Mouse (Mus musculus): ENCODE data around the gene Scn10a. TPM values are rescaled to one million over a fixed set of nuclear protein-coding genes. Genes with fewer than 3 reads are reported as not detected.

Scn10a gene
- polyA plus RNA-seq, 1 experiment from 2014 or later: not detected

- Histone ChIP-seq H3K36me3 (ENCODE audit: insufficient read depth, low read length) (no peaks in the 10 kb centered on the region), H3K9me3 (replicated peaks; ENCODE audit: low read length) (no peaks in the 10 kb centered on the region), H3K9ac (ENCODE audit: low read depth, low read length) (no peak overlapping the region), H3K4me3 (replicated peaks; ENCODE audit: low read depth, low read length) (peak overlapping the region; percentile 11; the same call in 1 of the 2 replicates), H3K27ac (no peak overlapping the region), H3K4me2 (ENCODE audit: low read length) (peak overlapping the region; percentile 44), H3K4me1 (replicated peaks; ENCODE audit: insufficient read depth, low read length) (no peaks in the 10 kb centered on the region), H3K27me3 (ENCODE audit: insufficient read depth, low read length) (no peaks in the 10 kb centered on the region)
- no peak for ATAC-seq (replicated peaks; ENCODE audit: low FRiP score, low read depth)
- DNase-seq (ENCODE audit: low spot score): peak; percentile 43
- 14% methylated on average over 26 of the region's 26 CpGs for WGBS
- TF ChIP-seq CTCF (IDR thresholded peaks at IDR 0.05; ENCODE audit: low read depth): no peak
These were observed 130.2 kb downstream of the Scn10a start for GRCm38 (mm10) chr9:119588763-119589449.

GRCm38 (mm10) chr9:119580668-119581067 is 138.5 kb downstream of the Scn10a start:
- H3K36me3 ChIP-seq (ENCODE audit: insufficient read depth, low read length): no peaks in the 10 kb centered on the region
- no peak overlapping the region for H3K4me2 ChIP-seq (ENCODE audit: low read length)
- DNase-seq (ENCODE audit: low spot score) (peak; percentile 90), ATAC-seq (replicated peaks; ENCODE audit: low FRiP score, low read depth) (peak; percentile 51)
- peaks cover 5% of the 10 kb centered on the region; the same call in 1 of the 2 replicates for H3K4me1 ChIP-seq (replicated peaks; ENCODE audit: insufficient read depth, low read length)
- H3K27me3 ChIP-seq (ENCODE audit: insufficient read depth, low read length): peaks cover 43% of the 10 kb centered on the region
- no peak overlapping the region for H3K9ac ChIP-seq (ENCODE audit: low read depth, low read length)
- peak; percentile 97 for TF ChIP-seq CTCF (IDR thresholded peaks at IDR 0.05; ENCODE audit: low read depth)
- no peaks in the 10 kb centered on the region for H3K9me3 ChIP-seq (replicated peaks; ENCODE audit: low read length)
- no peak overlapping the region for H3K4me3 ChIP-seq (replicated peaks; ENCODE audit: low read depth, low read length)
- WGBS: 0% methylated on average over 6 of the region's 6 CpGs
- no peak overlapping the region for H3K27ac ChIP-seq

- Histone ChIP-seq H3K4me3 (replicated peaks; ENCODE audit: low read depth, low read length) (no peak overlapping the region), H3K27ac (no peak overlapping the region), H3K9ac (ENCODE audit: low read depth, low read length) (no peak overlapping the region), H3K36me3 (ENCODE audit: insufficient read depth, low read length) (no peaks in the 10 kb centered on the region), H3K9me3 (replicated peaks; ENCODE audit: low read length) (no peaks in the 10 kb centered on the region), H3K4me2 (ENCODE audit: low read length) (no peak overlapping the region), H3K27me3 (ENCODE audit: insufficient read depth, low read length) (peaks cover 43% of the 10 kb centered on the region), H3K4me1 (replicated peaks; ENCODE audit: insufficient read depth, low read length) (peaks cover 5% of the 10 kb centered on the region; the same call in 1 of the 2 replicates)
- ATAC-seq (replicated peaks; ENCODE audit: low FRiP score, low read depth) (no peak), DNase-seq (ENCODE audit: low spot score) (no peak)
- TF ChIP-seq CTCF (IDR thresholded peaks at IDR 0.05; ENCODE audit: low read depth): no peak
- 91% methylated on average over 17 of the region's 17 CpGs for WGBS
These were observed 138.9 kb downstream of the Scn10a start for GRCm38 (mm10) chr9:119580187-119580586.

GRCm38 (mm10) chr9:119578636-119579438 is 140.3 kb downstream of the Scn10a start, which contains the start of gene Scn5a:
Gene Scn5a, minus strand, starts transcription at chr9:119579016.
- no peak for TF ChIP-seq CTCF (IDR thresholded peaks at IDR 0.05; ENCODE audit: low read depth)
- Histone ChIP-seq H3K9ac (ENCODE audit: low read depth, low read length) (peak within 1 kb of the TSS; percentile 50; the same call in 1 of the 2 replicates), H3K27me3 (ENCODE audit: insufficient read depth, low read length) (peaks cover 43% of the 10 kb centered on the region), H3K4me1 (replicated peaks; ENCODE audit: insufficient read depth, low read length) (peaks cover 5% of the 10 kb centered on the region; the same call in 1 of the 2 replicates), H3K4me2 (ENCODE audit: low read length) (peak within 1 kb of the TSS; percentile 98), H3K27ac (no peak within 1 kb of the TSS), H3K4me3 (replicated peaks; ENCODE audit: low read depth, low read length) (peak within 1 kb of the TSS; percentile 54), H3K36me3 (ENCODE audit: insufficient read depth, low read length) (no peaks in the 10 kb centered on the region), H3K9me3 (replicated peaks; ENCODE audit: low read length) (no peaks in the 10 kb centered on the region)
- no peak for DNase-seq (ENCODE audit: low spot score)
- WGBS: 2% methylated on average over 68 of the region's 99 CpGs
- ATAC-seq (replicated peaks; ENCODE audit: low FRiP score, low read depth): peak; percentile 53; the same call in 1 of the 2 replicates

- peak overlapping the region; percentile 98 for H3K4me2 ChIP-seq (ENCODE audit: low read length)
- peaks cover 5% of the 10 kb centered on the region; the same call in 1 of the 2 replicates for H3K4me1 ChIP-seq (replicated peaks; ENCODE audit: insufficient read depth, low read length)
- no peak overlapping the region for H3K27ac ChIP-seq
- peaks cover 43% of the 10 kb centered on the region for H3K27me3 ChIP-seq (ENCODE audit: insufficient read depth, low read length)
- DNase-seq (ENCODE audit: low spot score) (no peak), ATAC-seq (replicated peaks; ENCODE audit: low FRiP score, low read depth) (no peak)
- peak overlapping the region; percentile 54 for H3K4me3 ChIP-seq (replicated peaks; ENCODE audit: low read depth, low read length)
- peak overlapping the region; percentile 50; the same call in 1 of the 2 replicates for H3K9ac ChIP-seq (ENCODE audit: low read depth, low read length)
- no peak for TF ChIP-seq CTCF (IDR thresholded peaks at IDR 0.05; ENCODE audit: low read depth)
- H3K36me3 ChIP-seq (ENCODE audit: insufficient read depth, low read length): no peaks in the 10 kb centered on the region
- 1% methylated on average over 24 of the region's 24 CpGs for WGBS
- no peaks in the 10 kb centered on the region for H3K9me3 ChIP-seq (replicated peaks; ENCODE audit: low read length)
These were observed 140.8 kb downstream of the Scn10a start for GRCm38 (mm10) chr9:119578311-119578635.

GRCm38 (mm10) chr9:119576977-119577376 is 142.1 kb downstream of the Scn10a start:
- 90% methylated on average over 2 of the region's 2 CpGs for WGBS
- ATAC-seq (replicated peaks; ENCODE audit: low FRiP score, low read depth): no peak
- DNase-seq (ENCODE audit: low spot score): no peak
- no peak overlapping the region for H3K4me2 ChIP-seq (ENCODE audit: low read length)
- no peak overlapping the region for H3K9ac ChIP-seq (ENCODE audit: low read depth, low read length)
- TF ChIP-seq CTCF (IDR thresholded peaks at IDR 0.05; ENCODE audit: low read depth): no peak
- H3K36me3 ChIP-seq (ENCODE audit: insufficient read depth, low read length): no peaks in the 10 kb centered on the region
- H3K4me3 ChIP-seq (replicated peaks; ENCODE audit: low read depth, low read length): no peak overlapping the region
- H3K27ac ChIP-seq: no peak overlapping the region
- no peaks in the 10 kb centered on the region for H3K9me3 ChIP-seq (replicated peaks; ENCODE audit: low read length)
- H3K27me3 ChIP-seq (ENCODE audit: insufficient read depth, low read length): peaks cover 43% of the 10 kb centered on the region
- peaks cover 5% of the 10 kb centered on the region; the same call in 1 of the 2 replicates for H3K4me1 ChIP-seq (replicated peaks; ENCODE audit: insufficient read depth, low read length)
